Mouse (Mus musculus): ENCODE results near the gene Msrb1. TPM values are rescaled to one million over a fixed set of nuclear protein-coding genes. Genes with fewer than 3 reads are reported as not detected.

Gene Msrb1
- polyA plus RNA-seq, 1 experiment from 2014 or later, result 48.6 TPM

- 1% methylated on average over 12 of the region's 12 CpGs for WGBS
- no peak for TF ChIP-seq CTCF (IDR thresholded peaks at IDR 0.05; ENCODE audit: low read depth)
- H3K4me3 ChIP-seq (replicated peaks; ENCODE audit: low read depth, low read length), result peak overlapping the region; percentile 88
- peaks cover 8% of the 10 kb centered on the region for H3K4me1 ChIP-seq (replicated peaks; ENCODE audit: insufficient read depth, low read length)
- DNase-seq (ENCODE audit: low spot score) (no peak), ATAC-seq (replicated peaks; ENCODE audit: low FRiP score, low read depth) (no peak)
- H3K4me2 ChIP-seq (ENCODE audit: low read length), result peak overlapping the region; percentile 90
- H3K27me3 ChIP-seq (ENCODE audit: insufficient read depth, low read length), result no peaks in the 10 kb centered on the region
- peak overlapping the region; percentile 91 for H3K27ac ChIP-seq
- H3K36me3 ChIP-seq (ENCODE audit: insufficient read depth, low read length), result peaks cover 15% of the 10 kb centered on the region; the same call in 1 of the 2 replicates
- no peaks in the 10 kb centered on the region for H3K9me3 ChIP-seq (replicated peaks; ENCODE audit: low read length)
- peak overlapping the region; percentile 92 for H3K9ac ChIP-seq (ENCODE audit: low read depth, low read length)
Observed at GRCm38 (mm10) chr17:24723122-24723880, 13.1 kb upstream of the Msrb1 start.

- no peak for TF ChIP-seq CTCF (IDR thresholded peaks at IDR 0.05; ENCODE audit: low read depth)
- peak overlapping the region; percentile 88 for H3K4me3 ChIP-seq (replicated peaks; ENCODE audit: low read depth, low read length)
- peak overlapping the region; percentile 91 for H3K27ac ChIP-seq
- H3K9ac ChIP-seq (ENCODE audit: low read depth, low read length), result peak overlapping the region; percentile 92
- H3K4me2 ChIP-seq (ENCODE audit: low read length), result peak overlapping the region; percentile 90
- peaks cover 8% of the 10 kb centered on the region for H3K4me1 ChIP-seq (replicated peaks; ENCODE audit: insufficient read depth, low read length)
- ATAC-seq (replicated peaks; ENCODE audit: low FRiP score, low read depth) (no peak), DNase-seq (ENCODE audit: low spot score) (peak; percentile 31)
- peaks cover 15% of the 10 kb centered on the region; the same call in 1 of the 2 replicates for H3K36me3 ChIP-seq (ENCODE audit: insufficient read depth, low read length)
- H3K9me3 ChIP-seq (replicated peaks; ENCODE audit: low read length), result no peaks in the 10 kb centered on the region
- 1% methylated on average over 15 of the region's 15 CpGs for WGBS
- no peaks in the 10 kb centered on the region for H3K27me3 ChIP-seq (ENCODE audit: insufficient read depth, low read length)
Observed at GRCm38 (mm10) chr17:24723881-24724180, 12.6 kb upstream of the Msrb1 start.

GRCm38 (mm10) chr17:24724184-24724583 is 12.3 kb upstream of the Msrb1 start, which contains the start of gene Ndufb10:
Gene Ndufb10 (minus strand): TSS chr17:24724478.
- H3K9me3 ChIP-seq (replicated peaks; ENCODE audit: low read length), result no peaks in the 10 kb centered on the region
- H3K4me2 ChIP-seq (ENCODE audit: low read length), result peak within 1 kb of the TSS; percentile 90
- H3K36me3 ChIP-seq (ENCODE audit: insufficient read depth, low read length), result peaks cover 15% of the 10 kb centered on the region; the same call in 1 of the 2 replicates
- peak within 1 kb of the TSS; percentile 88 for H3K4me3 ChIP-seq (replicated peaks; ENCODE audit: low read depth, low read length)
- WGBS, result 0% methylated on average over 30 of the region's 30 CpGs
- DNase-seq (ENCODE audit: low spot score), result peak; percentile 98
- ATAC-seq (replicated peaks; ENCODE audit: low FRiP score, low read depth), result peak; percentile 65
- no peaks in the 10 kb centered on the region for H3K27me3 ChIP-seq (ENCODE audit: insufficient read depth, low read length)
- H3K27ac ChIP-seq, result peak within 1 kb of the TSS; percentile 91
- TF ChIP-seq CTCF (IDR thresholded peaks at IDR 0.05; ENCODE audit: low read depth), result peak; percentile 98
- peak within 1 kb of the TSS; percentile 92 for H3K9ac ChIP-seq (ENCODE audit: low read depth, low read length)
- peaks cover 8% of the 10 kb centered on the region for H3K4me1 ChIP-seq (replicated peaks; ENCODE audit: insufficient read depth, low read length)

GRCm38 (mm10) chr17:24725637-24726390 is 10.6 kb upstream of the Msrb1 start:
- TF ChIP-seq CTCF (IDR thresholded peaks at IDR 0.05; ENCODE audit: low read depth), result 0 out of 2 replicates have a peak, but pooled peaks have one; percentile 25
- no peak overlapping the region for H3K27ac ChIP-seq
- no peak overlapping the region for H3K4me2 ChIP-seq (ENCODE audit: low read length)
- H3K4me1 ChIP-seq (replicated peaks; ENCODE audit: insufficient read depth, low read length), result peaks cover 8% of the 10 kb centered on the region
- peaks cover 15% of the 10 kb centered on the region; the same call in 1 of the 2 replicates for H3K36me3 ChIP-seq (ENCODE audit: insufficient read depth, low read length)
- H3K27me3 ChIP-seq (ENCODE audit: insufficient read depth, low read length), result no peaks in the 10 kb centered on the region
- DNase-seq (ENCODE audit: low spot score) (no peak), ATAC-seq (replicated peaks; ENCODE audit: low FRiP score, low read depth) (no peak)
- WGBS, result 84% methylated on average over 3 of the region's 3 CpGs
- no peak overlapping the region for H3K4me3 ChIP-seq (replicated peaks; ENCODE audit: low read depth, low read length)
- no peak overlapping the region for H3K9ac ChIP-seq (ENCODE audit: low read depth, low read length)
- H3K9me3 ChIP-seq (replicated peaks; ENCODE audit: low read length), result no peaks in the 10 kb centered on the region

GRCm38 (mm10) chr17:24727618-24728017 is 8.8 kb upstream of the Msrb1 start, which contains the start of gene Rpl3l:
Gene Rpl3l (plus strand): TSS chr17:24727820.
- Histone ChIP-seq H3K4me1 (replicated peaks; ENCODE audit: insufficient read depth, low read length) (no peaks in the 10 kb centered on the region), H3K4me2 (ENCODE audit: low read length) (no peak within 1 kb of the TSS), H3K27me3 (ENCODE audit: insufficient read depth, low read length) (no peaks in the 10 kb centered on the region), H3K4me3 (replicated peaks; ENCODE audit: low read depth, low read length) (no peak within 1 kb of the TSS), H3K36me3 (ENCODE audit: insufficient read depth, low read length) (0 out of 2 replicates have a peak, but pooled peaks cover under 1% of the 10 kb centered on the region), H3K9ac (ENCODE audit: low read depth, low read length) (no peak within 1 kb of the TSS), H3K27ac (no peak within 1 kb of the TSS), H3K9me3 (replicated peaks; ENCODE audit: low read length) (no peaks in the 10 kb centered on the region)
- ATAC-seq (replicated peaks; ENCODE audit: low FRiP score, low read depth), result no peak
- TF ChIP-seq CTCF (IDR thresholded peaks at IDR 0.05; ENCODE audit: low read depth), result no peak
- WGBS, result 49% methylated on average over 2 of the region's 2 CpGs
- DNase-seq (ENCODE audit: low spot score), result no peak

GRCm38 (mm10) chr17:24728184-24728583 is 8.3 kb upstream of the Msrb1 start:
- Histone ChIP-seq H3K27ac (no peak overlapping the region), H3K4me2 (ENCODE audit: low read length) (no peak overlapping the region), H3K27me3 (ENCODE audit: insufficient read depth, low read length) (no peaks in the 10 kb centered on the region), H3K9me3 (replicated peaks; ENCODE audit: low read length) (no peaks in the 10 kb centered on the region), H3K36me3 (ENCODE audit: insufficient read depth, low read length) (no peaks in the 10 kb centered on the region), H3K9ac (ENCODE audit: low read depth, low read length) (no peak overlapping the region), H3K4me1 (replicated peaks; ENCODE audit: insufficient read depth, low read length) (no peaks in the 10 kb centered on the region), H3K4me3 (replicated peaks; ENCODE audit: low read depth, low read length) (no peak overlapping the region)
- no peak for TF ChIP-seq CTCF (IDR thresholded peaks at IDR 0.05; ENCODE audit: low read depth)
- no peak for DNase-seq (ENCODE audit: low spot score)
- WGBS, result 66% methylated on average over 17 of the region's 17 CpGs
- no peak for ATAC-seq (replicated peaks; ENCODE audit: low FRiP score, low read depth)

All from kidney, postnatal 0 days (tissue).